Mouse (Mus musculus): ENCODE results near the gene Hax1.

DNA sequence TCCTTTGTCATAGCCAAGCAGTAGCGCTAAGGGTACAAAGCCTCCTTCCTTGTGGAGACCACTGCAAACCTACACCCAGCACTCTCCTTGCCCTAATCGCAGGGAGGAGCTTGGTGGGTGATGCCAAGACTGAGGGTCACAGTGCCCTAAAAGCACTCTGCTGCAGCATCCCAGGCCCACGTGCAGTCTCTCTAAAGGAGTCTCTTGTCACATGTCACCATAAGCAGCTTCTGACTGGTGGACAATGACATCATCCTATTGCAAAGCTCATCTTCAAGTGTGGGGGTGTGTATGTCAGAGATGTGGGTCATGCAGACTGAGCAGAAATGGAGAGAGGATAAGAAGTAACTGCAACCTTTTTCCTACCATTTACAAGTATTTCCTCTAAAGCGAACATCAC, 39.1 kb downstream of the Hax1 start:
- TF ChIP-seq POLR2A (IDR thresholded peaks at IDR 0.05; ENCODE audit: extremely low read depth, insufficient read depth, low read length), result peak; percentile 63; the same call in 1 of the 2 replicates
- TF ChIP-seq CTCF (IDR thresholded peaks at IDR 0.05; ENCODE audit: extremely low read depth, insufficient read depth, low read length), result no peak
